Mouse (Mus musculus) limb, embryonic 10.5 days (tissue): Measurements from ENCODE around the gene Gm10300. TPM values are rescaled to one million over a fixed set of nuclear protein-coding genes. Genes with fewer than 3 reads are reported as not detected.

Experiments
- DNase-seq: peaks from one replicate; pipeline ENCODE4 v3.0.0-alpha.2; 2017; ENCODE audit warnings: low spot score
- H3K27ac ChIP-seq: fragments of 300-500 bp; sonication (generic); 2 replicates; pipeline ENCODE4 v1.5.1; 2016; ENCODE audit warnings: mild to moderate bottlenecking
- H3K27me3 ChIP-seq: fragments of 300-500 bp; sonication (generic); 2 replicates; pipeline ENCODE4 v1.6.1; 2016; ENCODE audit warnings: low read depth, mild to moderate bottlenecking; ENCODE audit not compliant: poor library complexity, severe bottlenecking
- H3K36me3 ChIP-seq: fragments of 300-500 bp; sonication (generic); 2 replicates; pipeline ENCODE4 v1.6.1; 2016; ENCODE audit warnings: mild to moderate bottlenecking, moderate library complexity
- H3K4me1 ChIP-seq: fragments of 300-500 bp; sonication (generic); 2 replicates; pipeline ENCODE4 v1.6.1; 2016
- H3K4me3 ChIP-seq: fragments of 300-500 bp; sonication (generic); 2 replicates; pipeline ENCODE4 v1.5.1; 2016; ENCODE audit warnings: mild to moderate bottlenecking, moderate library complexity
- H3K9me3 ChIP-seq: fragments of 300-500 bp; sonication (generic); replicated peaks from 2 replicates; pipeline ENCODE4 v1.6.1; 2016; ENCODE audit warnings: mild to moderate bottlenecking
- WGBS: fragments of 180-500 bp; shearing (Covaris S2); methylation state at CpG from one replicate; pipeline ENCODE4 v1.1.7; 2016; 5-methylcytosine and 5-hydroxymethylcytosine counted together
- polyA plus RNA-seq: library from polyadenylated mRNA; unstranded; fragments of >200 nt; fragmentation: Nextera tagmentation; extraction: Ambion mirVana; gene quantifications from 2 replicates; pipeline ENCODE4 v1.2.1, GENCODE M21; 2016

Gm10300 gene
- polyA plus RNA-seq, 1 experiment from 2014 or later, result not detected

DNA sequence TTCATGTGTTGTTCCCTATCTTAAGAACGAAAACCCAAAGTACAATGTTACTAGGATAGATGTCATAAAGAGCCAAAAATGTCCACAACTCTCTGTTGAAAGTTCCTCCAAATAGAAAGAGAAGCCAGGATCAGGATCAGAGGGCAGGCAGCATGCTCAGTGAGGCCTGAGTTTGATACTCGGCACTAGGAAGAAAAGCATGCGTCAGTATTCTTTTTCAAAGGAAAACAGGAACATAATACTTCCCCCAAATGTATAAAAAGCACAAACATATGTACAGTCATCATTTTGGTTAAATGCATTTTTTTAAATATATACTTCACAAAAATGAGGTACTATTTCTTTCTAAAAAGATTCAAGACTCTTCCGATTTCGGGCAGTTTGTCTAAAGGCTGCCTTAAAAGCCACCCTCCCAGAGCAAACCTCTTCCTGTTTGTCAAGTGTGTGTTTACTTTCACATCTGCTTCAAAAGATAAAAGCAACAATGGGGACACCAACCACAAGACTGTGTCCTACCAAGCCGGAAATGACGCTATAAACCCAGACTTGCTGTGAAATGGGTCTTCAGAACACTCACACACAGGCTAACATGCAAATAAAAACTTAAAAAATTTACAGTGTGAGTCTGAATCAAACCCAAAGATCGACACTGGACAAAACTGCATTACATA is 34.4 kb upstream of the Gm10300 start:
- H3K36me3 ChIP-seq, result peaks cover 8% of the 10 kb centered on the region; the same call in 1 of the 2 replicates
- 83% methylated on average over 8 of the region's 8 CpGs for WGBS
- no peak overlapping the region for H3K27ac ChIP-seq
- no peak overlapping the region for H3K4me3 ChIP-seq
- H3K4me1 ChIP-seq, result peaks cover 25% of the 10 kb centered on the region
- H3K27me3 ChIP-seq, result no peaks in the 10 kb centered on the region
- H3K9me3 ChIP-seq, result no peaks in the 10 kb centered on the region
- DNase-seq, result no peak

DNA sequence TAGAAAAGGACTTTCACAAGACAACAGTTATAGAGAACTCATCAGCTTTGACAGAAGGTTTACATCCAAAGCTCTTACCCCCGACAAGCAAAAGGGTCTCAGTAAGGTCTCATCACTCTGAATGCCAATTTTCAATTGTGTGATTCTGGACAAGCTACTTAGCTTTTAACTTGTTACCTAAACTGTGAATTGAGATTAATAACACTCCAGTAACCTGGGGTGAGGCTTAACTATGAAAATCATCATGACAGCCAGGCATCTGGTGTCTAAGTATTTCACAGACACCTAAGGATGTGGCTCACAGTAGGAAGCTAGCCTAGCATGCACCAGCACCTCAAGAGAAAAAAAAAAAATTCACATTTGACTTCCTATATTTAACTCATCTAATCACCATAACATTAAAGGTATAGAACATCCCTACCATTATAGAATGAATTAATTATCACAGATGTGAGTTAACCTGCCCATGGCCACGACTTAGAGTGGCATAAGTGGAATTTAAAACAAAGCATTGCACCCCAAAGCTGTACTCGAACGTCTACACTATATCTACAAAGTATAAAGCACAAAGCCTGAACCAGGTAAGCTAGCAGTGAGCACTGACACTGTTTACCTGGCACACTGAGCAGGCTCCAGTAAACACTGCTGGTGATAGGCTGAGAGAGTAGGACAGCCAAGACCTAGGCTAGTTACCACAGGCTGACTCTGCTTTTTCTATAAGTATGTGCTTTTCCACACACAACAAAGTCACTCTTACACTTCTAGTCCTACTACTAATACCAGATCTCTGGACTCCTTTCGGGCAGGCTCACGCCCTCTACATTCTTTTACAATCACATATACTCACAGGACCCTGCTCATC is 32.8 kb upstream of the Gm10300 start:
- Histone ChIP-seq H3K36me3 (peaks cover 8% of the 10 kb centered on the region; the same call in 1 of the 2 replicates), H3K4me3 (no peak overlapping the region), H3K27ac (no peak overlapping the region), H3K4me1 (peaks cover 18% of the 10 kb centered on the region), H3K9me3 (no peaks in the 10 kb centered on the region), H3K27me3 (no peaks in the 10 kb centered on the region)
- DNase-seq, result no peak
- 93% methylated on average over 6 of the region's 6 CpGs for WGBS

DNA sequence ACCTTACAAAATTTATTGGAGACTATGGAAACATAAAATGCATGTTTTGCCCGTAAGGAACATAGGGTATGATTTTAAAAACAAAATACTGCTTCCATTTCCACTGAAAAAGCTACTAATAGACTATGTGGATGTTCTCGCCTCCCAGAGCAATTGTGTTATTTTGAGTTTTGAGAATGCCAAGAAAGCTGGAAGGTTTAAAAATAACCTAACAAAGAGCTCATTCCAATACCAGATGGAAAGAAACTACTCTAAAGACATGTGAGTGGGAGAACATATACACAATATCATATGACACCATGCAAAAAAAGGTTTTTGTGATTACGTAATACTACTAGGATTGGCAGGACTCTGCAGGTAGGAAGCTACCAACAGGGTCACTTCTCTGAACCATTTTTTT is 30.8 kb upstream of the Gm10300 start:
- H3K36me3 ChIP-seq, result peaks cover 6% of the 10 kb centered on the region; the same call in 1 of the 2 replicates
- 94% methylated on average over 3 of the region's 3 CpGs for WGBS
- no peak overlapping the region for H3K4me3 ChIP-seq
- H3K9me3 ChIP-seq, result no peaks in the 10 kb centered on the region
- H3K27me3 ChIP-seq, result no peaks in the 10 kb centered on the region
- DNase-seq, result no peak
- H3K4me1 ChIP-seq, result peaks cover 16% of the 10 kb centered on the region
- no peak overlapping the region for H3K27ac ChIP-seq

DNA sequence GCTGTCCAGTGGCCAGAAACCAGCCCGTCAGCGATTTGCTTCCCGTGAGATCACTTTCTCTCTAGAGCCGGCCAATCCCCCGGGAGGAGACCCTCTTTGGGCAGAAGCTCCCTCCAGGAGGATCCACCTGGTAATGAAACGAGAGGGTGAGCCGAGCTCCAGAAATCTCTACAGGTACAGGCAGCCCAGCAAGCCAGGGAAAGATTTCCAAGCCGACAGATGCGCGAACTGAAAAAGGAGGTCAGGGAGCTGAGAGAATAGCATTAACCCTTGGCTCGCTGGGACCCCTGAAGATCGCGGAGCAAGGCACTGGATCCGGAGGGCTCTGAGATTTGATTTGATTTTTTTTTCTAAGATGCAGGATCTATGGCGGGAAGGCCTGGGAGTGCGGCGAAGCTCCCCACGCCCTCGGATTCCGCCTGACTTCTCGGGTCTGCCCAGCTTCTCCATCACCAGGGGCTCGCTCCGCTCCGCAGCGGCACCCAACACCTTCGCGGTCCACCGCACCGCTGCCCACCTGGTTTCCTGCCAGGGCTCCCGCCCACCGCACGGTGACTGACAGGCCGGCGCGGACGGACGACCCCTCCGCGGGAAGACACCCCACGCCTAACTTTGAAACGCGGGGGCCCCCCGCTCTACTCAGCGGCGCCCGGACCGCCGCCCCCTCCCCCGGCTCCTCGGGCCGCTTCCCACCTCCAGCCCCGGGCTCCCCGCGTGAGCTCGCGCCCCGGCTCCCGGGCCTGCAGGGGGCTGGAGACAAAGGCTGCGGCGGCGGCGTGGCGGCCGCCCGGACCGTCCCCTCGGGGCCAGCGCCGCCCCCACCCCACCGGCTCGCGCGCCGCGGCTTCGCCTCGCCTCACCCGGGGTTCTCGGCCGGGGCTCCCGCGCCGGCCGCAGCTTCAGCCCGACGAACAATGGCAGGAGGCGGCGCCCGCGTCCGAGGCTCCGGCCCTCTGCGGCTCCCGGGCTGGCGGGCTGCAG is 26.2 kb upstream of the Gm10300 start:
- DNase-seq, result peak; percentile 76
- WGBS, result 2% methylated on average over 91 of the region's 95 CpGs
- Histone ChIP-seq H3K27me3 (no peaks in the 10 kb centered on the region), H3K27ac (peak overlapping the region; percentile 99), H3K4me1 (peaks cover 23% of the 10 kb centered on the region), H3K9me3 (no peaks in the 10 kb centered on the region), H3K36me3 (no peaks in the 10 kb centered on the region), H3K4me3 (peak overlapping the region; percentile 99)

DNA sequence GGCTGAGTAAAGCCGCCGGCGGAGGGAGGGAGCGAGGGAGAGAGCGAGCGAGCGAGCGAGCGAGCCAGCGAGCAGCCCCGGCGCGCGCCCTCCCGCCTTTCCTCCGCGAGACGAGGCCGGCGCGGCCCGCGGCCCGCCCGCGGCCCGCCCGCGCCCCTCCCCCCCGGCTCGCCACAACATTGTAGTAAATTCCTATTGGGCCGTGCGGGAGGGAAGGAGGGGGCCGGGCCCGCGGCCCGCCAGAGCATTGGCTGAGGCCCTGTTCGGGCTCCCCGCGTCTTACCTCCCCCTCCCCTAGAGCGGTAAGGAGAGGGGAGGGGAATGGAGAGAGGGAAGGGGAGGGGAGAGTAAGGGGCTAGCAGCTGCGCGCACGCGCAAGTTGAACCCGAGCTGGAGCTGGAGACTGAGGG is 25.5 kb upstream of the Gm10300 start:
- peak overlapping the region; percentile 99 for H3K4me3 ChIP-seq
- H3K27me3 ChIP-seq, result no peaks in the 10 kb centered on the region
- WGBS, result 6% methylated on average over 43 of the region's 46 CpGs
- no peaks in the 10 kb centered on the region for H3K36me3 ChIP-seq
- peak overlapping the region; percentile 99 for H3K27ac ChIP-seq
- no peaks in the 10 kb centered on the region for H3K9me3 ChIP-seq
- peaks cover 23% of the 10 kb centered on the region for H3K4me1 ChIP-seq
- DNase-seq, result peak; percentile 93

DNA sequence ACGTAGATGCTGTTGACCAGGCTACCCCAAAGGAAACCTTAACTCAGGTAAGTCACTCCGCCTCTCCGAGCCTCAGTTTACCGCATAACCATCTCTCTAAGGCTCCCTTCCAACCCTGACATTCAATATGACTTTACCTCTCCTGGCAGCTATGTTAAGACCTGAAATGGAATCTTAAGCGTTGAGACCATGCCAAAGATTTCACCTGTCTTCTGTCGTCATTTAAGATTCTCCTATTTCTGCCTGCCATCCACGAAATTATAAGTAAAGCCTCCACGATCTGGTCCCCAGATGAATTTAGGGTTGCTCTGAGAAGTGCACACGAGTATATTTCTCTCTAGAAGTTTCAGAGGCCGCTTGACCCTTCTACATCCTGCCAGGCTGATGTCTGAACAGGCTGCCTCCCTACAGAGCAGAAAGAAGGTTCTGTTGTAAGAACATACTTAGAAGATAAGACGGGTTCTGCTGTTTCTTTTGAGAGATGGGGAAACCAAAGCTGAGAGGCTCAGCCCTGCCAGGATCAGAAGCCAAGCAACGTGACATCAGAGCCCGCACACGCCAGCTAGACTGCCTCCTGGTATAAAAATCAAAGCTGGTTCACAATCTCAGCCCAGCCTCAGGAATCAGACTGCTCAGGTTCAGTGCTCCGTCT is 24.8 kb upstream of the Gm10300 start:
- Histone ChIP-seq H3K4me3 (peak overlapping the region; percentile 99), H3K27ac (peak overlapping the region; percentile 99), H3K36me3 (no peaks in the 10 kb centered on the region), H3K4me1 (peaks cover 23% of the 10 kb centered on the region), H3K27me3 (no peaks in the 10 kb centered on the region), H3K9me3 (no peaks in the 10 kb centered on the region)
- WGBS, result 11% methylated on average over 15 of the region's 15 CpGs
- DNase-seq, result no peak

DNA sequence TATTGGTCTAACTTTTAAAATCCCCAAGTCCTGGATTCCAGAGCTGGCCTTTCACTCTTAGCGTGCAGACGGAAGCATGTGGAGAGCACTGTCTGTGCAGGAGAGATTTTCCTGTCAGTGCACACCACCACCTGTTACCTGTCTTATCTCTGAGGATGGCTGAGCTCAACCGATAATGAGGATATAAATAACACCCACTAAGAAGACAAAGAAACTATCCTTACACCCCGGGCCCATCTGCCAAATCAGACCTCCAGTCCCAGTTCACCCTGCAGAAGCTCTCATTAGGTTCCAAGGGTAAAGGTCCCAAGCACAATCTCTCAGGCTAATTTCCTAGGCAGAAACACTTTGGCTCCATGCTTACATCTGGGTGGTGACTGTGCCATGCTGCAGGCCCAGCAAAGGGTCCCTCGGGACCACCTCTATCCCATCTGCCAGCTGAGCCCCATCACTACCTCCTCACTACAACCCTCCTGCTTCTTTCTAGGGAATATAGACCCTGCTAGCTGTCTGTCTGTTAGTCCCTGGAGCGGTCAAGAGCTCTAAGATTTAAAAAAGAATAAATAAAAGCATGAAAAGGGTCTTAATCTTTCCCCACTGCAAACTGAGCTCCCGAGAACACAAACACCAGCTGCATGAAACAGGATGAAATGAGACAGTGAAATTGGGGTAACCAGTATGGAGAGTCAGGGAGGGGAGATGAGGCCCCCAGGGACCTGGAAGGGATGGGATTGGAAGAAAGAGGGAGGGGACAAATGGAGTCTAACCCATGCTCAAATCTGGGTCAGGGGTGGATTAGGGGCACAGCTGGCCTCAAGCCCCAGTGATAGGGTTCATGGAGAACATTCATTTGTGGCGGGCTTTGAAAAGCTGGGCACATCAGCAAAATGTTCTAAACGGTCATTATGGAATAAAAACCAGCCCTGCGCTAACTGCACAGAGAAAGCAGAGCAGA is 22.9 kb upstream of the Gm10300 start:
- Histone ChIP-seq H3K4me3 (no peak overlapping the region), H3K27ac (no peak overlapping the region), H3K9me3 (no peaks in the 10 kb centered on the region), H3K36me3 (no peaks in the 10 kb centered on the region), H3K27me3 (no peaks in the 10 kb centered on the region), H3K4me1 (peaks cover 23% of the 10 kb centered on the region)
- WGBS, result 79% methylated on average over 10 of the region's 10 CpGs
- DNase-seq, result no peak

DNA sequence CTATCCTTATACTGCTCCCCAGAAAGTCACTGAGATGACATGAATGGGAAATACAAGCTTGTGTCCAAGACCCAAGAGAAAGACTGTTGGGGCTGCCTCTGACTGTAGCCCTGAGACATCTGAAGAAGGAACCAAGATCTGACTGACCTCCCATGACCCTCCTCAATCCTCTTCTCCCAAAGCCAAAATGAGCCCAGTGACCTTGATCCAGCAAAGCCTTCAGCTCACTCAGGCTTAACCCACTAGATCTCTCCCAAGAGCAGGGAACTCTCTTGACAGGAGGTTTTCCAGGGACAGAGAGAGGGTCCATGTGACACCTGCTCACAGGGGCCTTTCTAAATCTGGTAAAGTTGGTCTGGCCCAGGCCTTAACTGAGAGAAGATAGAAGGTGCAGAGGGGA is 17.2 kb upstream of the Gm10300 start:
- Histone ChIP-seq H3K27me3 (no peaks in the 10 kb centered on the region), H3K4me1 (peaks cover 4% of the 10 kb centered on the region; the same call in 1 of the 2 replicates), H3K36me3 (no peaks in the 10 kb centered on the region), H3K4me3 (no peak overlapping the region), H3K27ac (no peak overlapping the region), H3K9me3 (no peaks in the 10 kb centered on the region)
- no peak for DNase-seq

DNA sequence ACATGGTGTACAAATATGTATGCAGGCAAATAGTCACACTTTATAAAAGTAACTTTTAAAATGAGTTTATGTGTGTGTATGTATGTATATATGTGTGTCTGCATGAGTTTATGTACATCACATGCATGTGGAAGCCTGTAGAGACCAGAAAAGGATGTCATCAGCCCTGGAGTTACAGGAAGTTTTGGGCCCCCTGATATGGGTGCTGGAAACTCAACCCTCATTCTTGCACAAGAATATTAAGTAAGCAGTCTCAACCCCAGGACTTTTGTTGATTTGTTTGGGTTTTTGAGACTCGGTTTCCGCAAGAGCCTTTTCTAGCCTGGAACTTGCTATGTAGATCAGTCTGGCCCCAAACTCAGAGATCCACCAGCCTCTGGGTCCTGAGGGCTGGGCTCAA is 15.0 kb upstream of the Gm10300 start:
- 95% methylated on average over 2 of the region's 2 CpGs for WGBS
- no peak overlapping the region for H3K27ac ChIP-seq

DNA sequence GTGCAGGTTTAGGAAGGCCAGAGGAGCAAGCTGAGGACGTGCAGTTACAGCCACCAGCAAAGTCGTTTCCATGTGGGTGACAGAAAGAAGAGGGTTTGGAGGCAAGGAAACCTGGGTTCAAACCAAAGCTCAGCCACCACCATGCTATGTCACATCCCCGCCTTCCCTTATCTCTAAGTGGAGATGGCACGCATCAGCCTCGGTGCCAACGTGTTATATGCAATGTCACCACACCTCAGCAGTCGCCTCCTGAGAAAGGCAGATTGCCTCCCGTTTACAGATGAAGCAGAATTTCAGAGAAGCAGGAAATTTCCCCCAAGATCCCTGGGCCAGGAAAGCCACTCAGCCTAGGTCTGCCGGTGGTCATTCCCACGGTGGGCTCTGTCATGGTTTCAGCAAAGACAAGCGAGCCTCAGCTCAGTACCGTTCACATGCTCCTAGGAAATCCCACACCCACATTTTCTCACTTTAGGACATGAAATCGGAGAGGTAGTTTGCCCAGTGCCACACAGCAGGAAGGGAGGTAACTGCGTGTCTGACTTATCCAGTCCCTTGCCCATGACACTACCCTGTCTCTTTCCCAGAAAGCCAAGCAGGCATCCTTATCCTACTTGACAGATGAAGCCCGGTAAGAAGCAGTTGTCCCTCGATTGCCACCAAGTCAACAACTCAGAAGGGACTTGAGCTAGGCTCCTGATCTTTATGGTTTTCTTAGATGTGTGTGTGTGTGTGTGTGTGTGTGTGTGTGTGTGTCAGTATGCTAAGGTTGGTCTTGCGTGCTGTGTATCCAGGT is 14.3 kb upstream of the Gm10300 start:
- Histone ChIP-seq H3K4me3 (no peak overlapping the region), H3K9me3 (no peaks in the 10 kb centered on the region), H3K27me3 (no peaks in the 10 kb centered on the region), H3K27ac (no peak overlapping the region), H3K4me1 (peaks cover 4% of the 10 kb centered on the region; the same call in 1 of the 2 replicates), H3K36me3 (no peaks in the 10 kb centered on the region)
- DNase-seq, result no peak
- 61% methylated on average over 17 of the region's 17 CpGs for WGBS

More for the DNA sequence above, 15.0 kb upstream of the Gm10300 start:
- H3K36me3 ChIP-seq, result no peaks in the 10 kb centered on the region
- H3K4me3 ChIP-seq, result no peak overlapping the region
- DNase-seq, result no peak
- no peaks in the 10 kb centered on the region for H3K9me3 ChIP-seq
- H3K27me3 ChIP-seq, result no peaks in the 10 kb centered on the region
- H3K4me1 ChIP-seq, result peaks cover 4% of the 10 kb centered on the region; the same call in 1 of the 2 replicates

DNA sequence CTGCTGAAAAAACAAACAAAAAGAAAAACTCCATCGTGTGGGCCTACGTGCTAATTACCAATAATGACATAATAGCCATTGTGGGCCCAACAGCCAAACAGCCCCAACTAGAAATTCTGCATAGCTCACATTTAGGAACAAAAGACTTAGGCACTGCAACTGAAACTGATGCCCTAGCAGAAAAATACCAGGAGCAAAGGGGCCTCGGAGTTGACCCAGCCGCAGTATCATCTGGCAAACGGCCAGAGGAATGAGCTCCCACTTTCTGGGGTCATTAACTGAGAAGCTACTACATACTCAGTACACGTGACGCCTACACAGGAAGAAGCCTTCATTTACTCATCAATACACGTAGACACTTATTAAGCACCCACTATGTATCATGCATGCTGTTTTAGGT is 12.2 kb upstream of the Gm10300 start:
- no peak overlapping the region for H3K27ac ChIP-seq
- H3K36me3 ChIP-seq, result no peaks in the 10 kb centered on the region
- H3K9me3 ChIP-seq, result no peaks in the 10 kb centered on the region
- 81% methylated on average over 8 of the region's 8 CpGs for WGBS
- H3K4me1 ChIP-seq, result peaks cover 11% of the 10 kb centered on the region
- no peak for DNase-seq
- no peaks in the 10 kb centered on the region for H3K27me3 ChIP-seq
- no peak overlapping the region for H3K4me3 ChIP-seq
